ENCODE assay signal across 15 mouse cellular contexts in genomic region chr10:54038180-54038579, GRCm38 (mm10). TPM values are rescaled to one million over a fixed set of nuclear protein-coding genes. Genes with fewer than 3 reads are reported as not detected.
DNase-seq lines count a peak whose midpoint lies in the region; ATAC-seq and TF ChIP-seq lines count a peak whose summit lies in the region.
"Had no signal": no experiment of that assay in that cellular context is flagged by ENCODE, and none has a peak within 500 bp of the region (broad histone marks: within the 10 kb centered on the region; RNA-seq: fewer than 3 reads in every experiment).

No protein-coding gene starts in this region.

- no peak overlapping the region for H3K27ac ChIP-seq in intestine, embryonic 16.5 days (ENCODE audit: low read length)
- H3K27ac ChIP-seq in midbrain, postnatal 0 days (ENCODE audit: low read depth, low read length) = no peak overlapping the region
- H3K27ac ChIP-seq: embryonic facial prominence, embryonic 12.5 days; forebrain, embryonic 15.5 days; limb, embryonic 13.5 days had no signal

- H3K4me3 ChIP-seq in intestine, embryonic 16.5 days (ENCODE audit: low read length) = no peak overlapping the region
- no peak overlapping the region for H3K4me3 ChIP-seq in midbrain, postnatal 0 days (ENCODE audit: low read depth, low read length)
- H3K4me3 ChIP-seq: embryonic facial prominence, embryonic 12.5 days; forebrain, embryonic 15.5 days; limb, embryonic 13.5 days had no signal

- TF ChIP-seq CTCF in midbrain, postnatal 0 days (IDR thresholded peaks at IDR 0.05) = no peak

- no peaks in the 10 kb centered on the region for H3K27me3 ChIP-seq in intestine, embryonic 16.5 days (replicated peaks; ENCODE audit: control insufficient read depth, insufficient read depth, low read length)
- H3K27me3 ChIP-seq in midbrain, postnatal 0 days (ENCODE audit: insufficient read depth, low read length) = no peaks in the 10 kb centered on the region
- H3K27me3 ChIP-seq: embryonic facial prominence, embryonic 12.5 days; forebrain, embryonic 15.5 days; limb, embryonic 13.5 days had no signal

- peak; percentile 33 for DNase-seq in ovary, postnatal 36 days (ENCODE audit: low spot score)
- no peak for DNase-seq in ovary, postnatal 10 days (ENCODE audit: low spot score)
- DNase-seq in heart, adult 18-20 months = peak; percentile 62 to 69
- peak; percentile 55 to 63 for DNase-seq in spleen, postnatal 36 days (ENCODE audit: low spot score in 2 of 2)
- DNase-seq in kidney, postnatal 36 days = no peak
- no peak for DNase-seq in midbrain, postnatal 0 days (ENCODE audit: low spot score)
- DNase-seq in kidney, adult 18-20 months = no peak
- DNase-seq: adrenal gland, postnatal 36 days; cerebellum, adult 2 months; kidney, adult 2 months; layer of hippocampus, adult 9-11 months had no signal

- 58% methylated on average over 5 of the region's 5 CpGs for WGBS in intestine, embryonic 16.5 days
- WGBS in midbrain, postnatal 0 days = 84% methylated on average over 5 of the region's 5 CpGs

- H3K4me2 ChIP-seq in intestine, embryonic 16.5 days (ENCODE audit: low read depth, low read length) = no peak overlapping the region
- H3K4me2 ChIP-seq in midbrain, postnatal 0 days (ENCODE audit: low read depth, low read length, poor library complexity, severe bottlenecking) = no peak overlapping the region
- H3K4me2 ChIP-seq: embryonic facial prominence, embryonic 12.5 days; forebrain, embryonic 15.5 days; limb, embryonic 13.5 days had no signal

- peak; percentile 79 for ATAC-seq in intestine, embryonic 16.5 days
- ATAC-seq in midbrain, postnatal 0 days (ENCODE audit: low FRiP score) = no peak
- ATAC-seq: forebrain, embryonic 15.5 days had no signal

- no peaks in the 10 kb centered on the region for H3K9me3 ChIP-seq in intestine, embryonic 16.5 days (ENCODE audit: control insufficient read depth, low read length)
- H3K9me3 ChIP-seq in midbrain, postnatal 0 days (ENCODE audit: low read length) = no peaks in the 10 kb centered on the region
- H3K9me3 ChIP-seq: embryonic facial prominence, embryonic 12.5 days; forebrain, embryonic 15.5 days; limb, embryonic 13.5 days had no signal

- no peak overlapping the region for H3K9ac ChIP-seq in intestine, embryonic 16.5 days (ENCODE audit: low read depth, low read length)
- H3K9ac ChIP-seq in midbrain, postnatal 0 days (replicated peaks; ENCODE audit: low read length, poor library complexity, severe bottlenecking) = no peak overlapping the region
- H3K9ac ChIP-seq: embryonic facial prominence, embryonic 12.5 days; forebrain, embryonic 15.5 days; limb, embryonic 13.5 days had no signal

- H3K4me1 ChIP-seq in intestine, embryonic 16.5 days (ENCODE audit: control insufficient read depth, insufficient read depth, low read length) = no peaks in the 10 kb centered on the region; the same call in 1 of the 2 replicates
- no peaks in the 10 kb centered on the region for H3K4me1 ChIP-seq in midbrain, postnatal 0 days (ENCODE audit: insufficient read depth, low read length)
- H3K4me1 ChIP-seq: embryonic facial prominence, embryonic 12.5 days; forebrain, embryonic 15.5 days had no signal

- H3K36me3 ChIP-seq in intestine, embryonic 16.5 days (ENCODE audit: control insufficient read depth, insufficient read depth, low read length) = no peaks in the 10 kb centered on the region
- no peaks in the 10 kb centered on the region for H3K36me3 ChIP-seq in midbrain, postnatal 0 days (ENCODE audit: insufficient read depth, low read length)
- H3K36me3 ChIP-seq: embryonic facial prominence, embryonic 12.5 days; forebrain, embryonic 15.5 days; limb, embryonic 13.5 days had no signal

RNA-seq across cellular contexts. Expression of gene Man1a, which starts 38.2 kb away (rescaled TPM):
- 10 to 100 TPM; 38.3 to 46.0 TPM for total RNA-seq in heart, adult 18-20 months (2021)
- polyA plus RNA-seq in intestine, embryonic 16.5 days (2015; fragmentation: Nextera tagmentation; extraction: Ambion mirVana) = 11.2 and 15.4 TPM in 2 replicates
- total RNA-seq in midbrain, postnatal 0 days (2014; rRNA removed) = 19.3 and 25.1 TPM in 2 replicates
- 3.7 and 4.2 TPM in 2 replicates for polyA plus RNA-seq in midbrain, postnatal 0 days (2015; fragmentation: Nextera tagmentation; extraction: Ambion mirVana)

Comparison
In these comparisons a context has a peak if more than half of its experiments do, and no peak if none do; other contexts are left out.
1. DNase-seq: peak in ovary, postnatal 36 days (single experiment), heart, adult 18-20 months (2 of 2) and spleen, postnatal 36 days (2 of 2); none in ovary, postnatal 10 days (single experiment), kidney, postnatal 36 days (0 of 2), midbrain, postnatal 0 days (single experiment) and kidney, adult 18-20 months (single experiment).